Mouse (Mus musculus) left cerebral cortex, postnatal 36 days (tissue): ENCODE measurements around the gene Fhl2. TPM values are rescaled to one million over a fixed set of nuclear protein-coding genes. Genes with fewer than 3 reads are reported as not detected.
A peak's percentile ranks its signal among the peaks of the same experiment; 100 is the strongest.
"Not testable (repeated sequence)": the region's sequence is repeated elsewhere in the genome, so short reads cannot be mapped to it uniquely, and the experiment has no call there.

Experiments
- DNase-seq, 2 experiments: peaks; one replicate each; pipeline ENCODE4 v3.0.0; 2021 to 2022; ENCODE audit warnings: low spot score in 2 of 2, mixed read lengths in 1 of 2
- intact Hi-C: fragments of 180-260 bp; cut with DNase I; formaldehyde crosslinking; loops from one replicate; pipeline ENCODE4 v1.15.1; 2025
- total RNA-seq, 2 experiments: library from RNA; stranded (reverse); gene quantifications; 2 replicates each; pipeline ENCODE4 v1.2.3; 2021

Fhl2 gene
- total RNA-seq, 2 experiments from 2014 or later, result 56.1 to 63.6 TPM

DNA sequence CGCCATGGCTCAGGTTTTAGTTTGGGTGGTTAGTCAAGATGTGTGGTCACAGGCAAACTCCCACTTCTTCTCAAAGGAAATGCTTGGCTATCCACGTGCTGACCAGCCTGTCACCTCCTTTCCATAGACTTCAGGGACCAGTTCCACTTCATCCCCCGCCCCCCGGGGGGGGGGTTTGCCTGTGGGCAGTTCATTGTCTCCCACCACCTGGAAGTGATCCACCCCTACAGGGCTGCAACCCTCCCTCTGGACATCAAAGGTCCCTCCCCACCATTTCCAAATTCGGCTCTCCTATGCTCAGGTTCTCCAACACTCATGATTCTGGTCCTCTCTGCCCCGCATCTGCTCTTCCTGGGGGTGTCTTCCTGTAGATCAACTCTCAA is 33.7 kb downstream of the Fhl2 start:
- intact Hi-C loops, result loop anchor here (2.0 kb wide), 1 partner anchor 16 kb away; no protein-coding TSS in a partner anchor
- no peak for DNase-seq

- DNase-seq, result no peak
- intact Hi-C loops, result loop anchor here (2.0 kb wide), 1 partner anchor 16 kb away; no protein-coding TSS in a partner anchor
These were observed 34.4 kb downstream of the Fhl2 start for GRCm38 (mm10) chr1:43162394-43162793.

GRCm38 (mm10) chr1:43159429-43159828 is 37.4 kb downstream of the Fhl2 start:
- no peak for DNase-seq
- intact Hi-C loops, result no loop called here

DNA sequence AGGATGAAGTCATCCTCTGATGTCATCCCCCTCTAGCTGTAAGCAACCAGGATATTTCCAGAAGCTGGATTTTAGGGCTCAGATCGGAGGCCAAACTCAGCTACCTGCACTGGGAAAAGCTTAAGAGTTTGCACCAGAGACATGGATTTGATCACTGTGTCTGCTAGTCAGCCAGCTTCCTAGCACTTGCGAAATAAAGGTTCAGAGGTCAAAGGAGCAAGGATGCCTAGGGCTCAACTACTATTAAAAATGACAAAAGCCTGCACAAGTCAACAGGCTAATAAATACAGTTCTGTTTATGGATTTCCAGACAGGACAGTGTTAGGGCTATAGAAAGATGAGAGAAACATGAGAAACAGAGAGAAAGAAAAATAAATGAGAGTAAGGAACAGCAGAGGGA is 38.9 kb downstream of the Fhl2 start:
- no peak for DNase-seq
- intact Hi-C loops, result no loop called here

GRCm38 (mm10) chr1:43154491-43154890 is 42.3 kb downstream of the Fhl2 start:
- DNase-seq, result no peak
- intact Hi-C loops, result no loop called here

DNA sequence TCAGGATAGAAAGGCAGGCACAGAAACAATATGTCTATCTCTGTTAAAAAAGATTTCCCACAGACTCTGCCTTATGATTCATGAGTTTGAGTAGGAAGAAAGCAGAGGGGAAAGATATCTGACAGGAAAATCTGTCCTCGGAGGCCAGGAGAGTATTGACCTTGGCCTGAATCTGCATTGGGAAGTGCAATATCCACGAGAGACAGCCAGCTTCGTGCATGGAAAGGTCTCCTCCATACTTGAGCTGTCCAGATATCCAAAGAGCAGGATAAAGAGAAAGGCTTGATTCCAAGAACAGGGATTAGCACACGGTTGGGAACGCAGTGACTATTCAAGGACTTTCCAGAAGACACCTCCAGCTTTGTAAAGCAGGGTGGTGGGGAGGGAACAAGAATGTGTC is 43.2 kb downstream of the Fhl2 start:
- intact Hi-C loops, result no loop called here

DNA sequence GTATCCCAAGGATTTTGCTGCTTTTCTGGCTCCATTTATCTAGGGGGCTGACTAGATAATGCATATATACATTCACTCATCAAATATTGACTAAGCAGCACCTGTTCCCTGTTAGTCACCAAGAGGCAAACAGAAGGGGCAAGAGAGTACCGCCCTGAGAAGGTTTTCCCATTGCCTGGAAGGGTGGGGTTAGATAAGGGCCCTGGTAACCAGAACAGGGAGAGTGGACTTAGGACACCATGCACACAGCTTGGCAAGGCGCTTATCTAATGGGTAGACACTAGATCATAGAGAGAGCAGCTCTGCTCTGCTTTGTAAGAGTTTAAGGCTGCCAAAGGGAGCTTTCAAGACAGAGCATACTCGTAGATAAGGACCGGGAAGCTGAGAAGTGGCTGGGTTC is 44.2 kb downstream of the Fhl2 start:
- no peak for DNase-seq
- intact Hi-C loops, result no loop called here

More for the DNA sequence above, 43.2 kb downstream of the Fhl2 start:
- no peak for DNase-seq

DNA sequence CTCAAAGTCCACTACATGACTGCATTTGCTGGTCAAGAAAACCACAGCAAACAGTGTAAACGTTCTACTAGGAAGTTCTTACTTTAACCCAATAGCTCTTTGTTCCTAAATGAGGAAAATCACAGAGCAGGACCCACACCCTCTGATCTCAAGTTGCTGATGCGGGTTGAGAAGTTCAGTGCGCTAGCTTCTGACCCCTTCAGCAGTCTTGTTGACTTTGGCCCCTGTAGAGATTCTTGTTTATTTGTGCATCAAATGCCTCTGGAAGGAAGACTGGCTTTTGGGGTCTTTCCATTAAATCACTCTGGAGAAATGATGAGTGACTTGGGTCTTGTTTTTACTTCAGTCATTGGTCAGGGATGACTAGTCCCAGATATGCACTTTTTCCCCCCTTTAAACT is 46.6 kb downstream of the Fhl2 start:
- intact Hi-C loops, result no loop called here
- no peak for DNase-seq

DNA sequence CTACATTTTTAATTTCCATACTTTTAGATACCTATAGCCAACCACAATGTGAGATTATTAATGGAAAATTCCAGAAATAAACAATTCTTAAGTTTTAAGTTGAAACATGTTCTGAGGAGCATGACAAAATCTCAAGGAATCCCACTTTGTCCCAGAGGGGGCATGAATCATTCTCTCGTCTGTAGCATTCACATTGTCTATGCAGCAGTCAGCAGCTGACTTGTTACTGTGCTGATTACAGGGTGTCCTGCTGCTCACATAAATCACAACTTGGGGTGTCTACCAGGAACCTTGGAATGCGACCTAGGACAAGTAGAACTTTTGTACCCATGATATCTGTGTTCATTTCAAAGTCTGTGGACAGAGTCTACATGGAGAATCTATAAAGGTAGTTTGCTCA is 49.3 kb downstream of the Fhl2 start:
- no peak for DNase-seq
- intact Hi-C loops, result loop anchor here (10.0 kb wide), 1 partner anchor 587 kb away; the partner anchor contains the start of gene 1500015O10Rik

- intact Hi-C loops, result loop anchor here (10.0 kb wide), 1 partner anchor 589 kb away; the partner anchor contains the start of gene 1500015O10Rik
- DNase-seq, result no peak
These were observed 51.4 kb downstream of the Fhl2 start for GRCm38 (mm10) chr1:43145388-43145787.

DNA sequence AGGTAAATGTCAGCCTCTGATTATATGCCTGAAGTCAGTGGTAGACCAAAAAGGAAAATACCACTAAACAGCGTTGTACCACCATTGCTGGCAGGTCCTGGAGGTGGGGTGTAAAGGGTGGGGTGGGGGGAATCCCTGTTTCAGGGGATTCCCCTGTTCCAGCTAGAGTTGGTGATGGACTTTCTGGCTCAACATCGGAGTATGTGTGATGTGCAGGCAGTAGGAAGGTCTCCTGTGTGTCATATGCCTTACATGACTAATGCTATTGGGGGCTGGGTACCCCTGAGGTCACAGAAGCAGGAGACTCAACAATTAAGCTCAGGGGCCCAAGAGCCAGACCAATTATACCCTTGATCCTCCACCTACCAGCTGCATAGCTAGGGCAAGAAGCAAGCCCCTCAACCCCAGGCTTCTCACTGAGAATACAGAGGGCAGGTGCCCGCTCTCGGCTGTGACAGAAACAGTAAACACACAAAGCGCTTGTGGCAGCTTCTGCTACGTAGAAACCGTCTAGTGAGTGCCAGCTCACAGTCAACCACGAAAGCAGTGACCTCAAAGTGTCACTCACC is 52.4 kb downstream of the Fhl2 start:
- no peak for DNase-seq
- intact Hi-C loops, result loop anchor here (10.0 kb wide), 1 partner anchor 590 kb away; the partner anchor contains the start of gene 1500015O10Rik

- intact Hi-C loops, result loop anchor here (1.0 to 10.0 kb wide), 2 partner anchors 121 to 591 kb away; partner anchors contain the start of gene 1500015O10Rik
- no peak for DNase-seq
These were observed 53.0 kb downstream of the Fhl2 start for GRCm38 (mm10) chr1:43143791-43144190.

- no peak for DNase-seq
- intact Hi-C loops, result loop anchor here (1.0 to 10.0 kb wide), 2 partner anchors 121 to 592 kb away; partner anchors contain the start of gene 1500015O10Rik
These were observed 53.5 kb downstream of the Fhl2 start for GRCm38 (mm10) chr1:43143284-43143683.

GRCm38 (mm10) chr1:43142849-43143248 is 53.9 kb downstream of the Fhl2 start:
- no peak for DNase-seq

DNA sequence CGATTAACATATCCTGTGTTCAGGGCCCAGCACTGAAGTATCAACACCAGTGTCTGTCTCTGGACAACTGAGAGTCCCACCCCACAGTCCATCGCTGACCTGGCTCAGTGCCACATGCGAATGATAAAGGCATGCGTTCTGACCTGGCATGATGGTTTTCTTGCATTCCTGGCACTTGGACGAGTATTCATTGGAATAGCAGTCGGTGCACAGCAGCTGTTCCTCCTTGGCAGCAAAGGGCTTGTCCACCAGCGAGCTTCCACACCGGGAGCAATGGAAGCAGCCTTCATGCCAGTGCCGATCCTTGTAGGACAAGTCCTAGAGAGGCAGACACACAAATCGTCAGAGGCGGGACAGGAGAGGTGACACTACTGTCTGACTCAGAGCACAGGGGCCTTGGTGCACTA is 55.2 kb downstream of the Fhl2 start:
- intact Hi-C loops, result loop anchor here (10.0 kb wide), 1 partner anchor 593 kb away; the partner anchor contains the start of gene 1500015O10Rik
- DNase-seq, result peak in 1 of 2 experiments; percentile 33

More at GRCm38 (mm10) chr1:43142849-43143248, 53.9 kb downstream of the Fhl2 start:
- intact Hi-C loops, result loop anchor here (1.0 to 10.0 kb wide), 2 partner anchors 121 to 592 kb away; partner anchors contain the start of gene 1500015O10Rik

- intact Hi-C loops, result loop anchor here (10.0 kb wide), 1 partner anchor 595 kb away; the partner anchor contains the start of gene 1500015O10Rik
These were observed 57.1 kb downstream of the Fhl2 start for GRCm38 (mm10) chr1:43139587-43140266.

DNA sequence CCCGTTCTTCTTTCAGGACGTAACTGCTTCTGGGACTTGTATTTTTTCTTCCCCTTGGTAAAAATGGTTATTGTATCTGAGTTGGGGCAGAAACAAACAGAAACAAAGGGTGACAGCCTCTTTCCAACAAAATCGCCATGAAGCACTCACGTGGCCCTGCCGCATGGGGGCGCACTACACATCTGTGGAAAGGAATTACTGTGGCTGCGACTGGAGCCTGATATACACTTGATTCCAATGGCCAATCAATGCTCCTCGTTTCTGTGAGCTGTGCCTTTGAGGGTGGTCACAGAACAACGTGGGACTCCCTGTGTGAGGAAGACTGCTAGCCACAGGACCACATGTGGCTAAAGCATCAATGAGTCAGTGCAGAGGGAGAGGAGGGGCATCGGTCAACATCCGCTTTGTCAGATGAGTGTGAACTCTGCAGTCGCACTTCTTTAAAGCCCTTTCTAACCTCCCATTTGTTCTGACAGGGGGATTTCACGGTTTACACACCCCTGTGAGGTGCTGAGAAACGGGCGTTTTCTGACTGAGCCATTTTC is 58.4 kb downstream of the Fhl2 start:
- intact Hi-C loops, result no loop called here
- no peak for DNase-seq

More at GRCm38 (mm10) chr1:43139587-43140266, 57.1 kb downstream of the Fhl2 start:
- DNase-seq, result peak; percentile 75 to 83

- intact Hi-C loops, result no loop called here
- peak; percentile 56 to 65 for DNase-seq
These were observed 59.5 kb downstream of the Fhl2 start for GRCm38 (mm10) chr1:43137334-43137733.

DNA sequence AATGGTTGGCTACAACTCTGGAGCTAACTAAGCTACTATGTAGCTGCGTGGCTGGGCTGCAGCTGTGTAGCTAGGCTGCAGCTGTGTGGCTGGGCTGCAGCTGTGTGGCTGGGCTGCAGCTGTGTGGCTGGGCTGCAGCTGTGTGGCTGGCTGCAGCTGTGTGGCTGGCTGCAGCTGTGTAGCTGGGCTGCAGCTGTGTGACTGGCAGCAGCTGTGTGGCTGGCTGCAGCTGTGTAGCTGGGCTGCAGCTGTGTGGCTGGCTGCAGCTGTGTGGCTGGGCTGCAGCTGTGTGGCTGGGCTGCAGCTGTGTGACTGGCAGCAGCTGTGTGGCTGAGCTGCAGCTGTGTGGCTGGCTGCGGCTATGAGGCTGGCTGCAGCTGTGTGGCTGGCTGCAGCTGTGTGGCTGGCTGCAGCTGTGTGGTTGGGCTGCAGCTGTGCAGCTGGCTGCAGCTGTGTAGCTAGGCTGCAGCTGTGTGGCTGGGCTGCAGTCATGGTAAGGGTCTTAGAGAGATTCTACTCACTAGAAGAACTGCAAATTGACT is 60.2 kb downstream of the Fhl2 start:
- DNase-seq, intact Hi-C loops: not testable (repeated sequence)

GRCm38 (mm10) chr1:43131591-43131990 is 65.2 kb downstream of the Fhl2 start:
- intact Hi-C loops, result no loop called here
- DNase-seq, result no peak
